Mouse (Mus musculus) kidney, embryonic 14.5 days (tissue): ENCODE data around the gene AC124108.1. TPM values are rescaled to one million over a fixed set of nuclear protein-coding genes. Genes with fewer than 3 reads are reported as not detected.

Source experiments
- ATAC-seq: fragments of 200-750 bp; cut with Nextera tagmentation; 2 replicates; pipeline ENCODE4 v1.8.0; 2017; ENCODE audit warnings: moderate number of reproducible peaks, mild to moderate bottlenecking, moderate TSS enrichment, moderate library complexity; ENCODE audit not compliant: low FRiP score, low TSS enrichment
- H3K27ac ChIP-seq: fragments of 300-500 bp; sonication (generic); 2 replicates; pipeline ENCODE4 v1.5.1; 2014; ENCODE audit warnings: low read depth, mild to moderate bottlenecking, low read length, moderate library complexity, mixed read lengths
- H3K27me3 ChIP-seq: fragments of 300-500 bp; sonication (generic); 2 replicates; pipeline ENCODE4 v1.6.1; 2014; ENCODE audit warnings: mild to moderate bottlenecking, low read length; ENCODE audit not compliant: control insufficient read depth, insufficient read depth
- H3K36me3 ChIP-seq: fragments of 300-500 bp; sonication (generic); 2 replicates; pipeline ENCODE4 v1.6.1; 2014; ENCODE audit warnings: low read length, mixed read lengths; ENCODE audit not compliant: control insufficient read depth, insufficient read depth
- H3K4me1 ChIP-seq: fragments of 300-500 bp; sonication (generic); 2 replicates; pipeline ENCODE4 v1.6.1; 2014; ENCODE audit warnings: low read length, mixed read lengths; ENCODE audit not compliant: control insufficient read depth, insufficient read depth
- H3K4me2 ChIP-seq: fragments of 300-500 bp; sonication (generic); replicated peaks from 2 replicates; pipeline ENCODE4 v1.6.1; 2014; ENCODE audit warnings: low read depth, mild to moderate bottlenecking, low read length
- H3K4me3 ChIP-seq: fragments of 300-500 bp; sonication (generic); 2 replicates; pipeline ENCODE4 v1.5.1; 2014; ENCODE audit warnings: mild to moderate bottlenecking, low read length
- H3K9ac ChIP-seq: fragments of 300-500 bp; sonication (generic); 2 replicates; pipeline ENCODE4 v1.6.1; 2014; ENCODE audit warnings: low read depth, mild to moderate bottlenecking, low read length, moderate library complexity
- H3K9me3 ChIP-seq: fragments of 300-500 bp; sonication (generic); 2 replicates; pipeline ENCODE4 v1.6.1; 2016; ENCODE audit warnings: low read length; ENCODE audit not compliant: control insufficient read depth
- WGBS: fragments of 180-500 bp; shearing (Covaris S2); extraction: QIAGEN DNeasy Blood & Tissue Kit; methylation state at CpG from one replicate; pipeline ENCODE4 v1.1.7; 2014; 5-methylcytosine and 5-hydroxymethylcytosine counted together
- polyA plus RNA-seq: library from polyadenylated mRNA; unstranded; fragments of >200 nt; fragmentation: Nextera tagmentation; extraction: Ambion mirVana; gene quantifications from 2 replicates; pipeline ENCODE4 v1.2.1, GENCODE M21; 2014

The AC124108.1 gene
- 0.05 and 0.09 TPM in 2 replicates for polyA plus RNA-seq

- under 1% methylated on average over 34 of the region's 34 CpGs for WGBS
- Histone ChIP-seq H3K36me3 (no peaks in the 10 kb centered on the region), H3K9ac (peak within 1 kb of the TSS; percentile 59), H3K4me1 (peaks cover 23% of the 10 kb centered on the region), H3K27ac (no peak within 1 kb of the TSS), H3K4me2 (peak within 1 kb of the TSS; percentile 99), H3K4me3 (peak within 1 kb of the TSS; percentile 60), H3K27me3 (peaks cover 48% of the 10 kb centered on the region), H3K9me3 (no peaks in the 10 kb centered on the region)
- peak; percentile 18; the same call in 1 of the 2 replicates for ATAC-seq
These were observed at the start of gene AC124108.1, which contains the start of gene Lemd1 for GRCm38 (mm10) chr1:132191093-132191785. TSS of gene AC124108.1 (plus strand) at chr1:132191457. TSS of gene Lemd1 (plus strand) at chr1:132191431.

- Histone ChIP-seq H3K27ac (no peak overlapping the region), H3K36me3 (no peaks in the 10 kb centered on the region), H3K27me3 (0 out of 2 replicates have a peak, but pooled peaks cover 3% of the 10 kb centered on the region), H3K4me2 (no peak overlapping the region), H3K9ac (no peak overlapping the region), H3K4me3 (no peak overlapping the region), H3K9me3 (no peaks in the 10 kb centered on the region), H3K4me1 (0 out of 2 replicates have a peak, but pooled peaks cover 5% of the 10 kb centered on the region)
- no peak for ATAC-seq
- WGBS = 29% methylated on average over 13 of the region's 13 CpGs
These were observed 49.5 kb upstream of the AC124108.1 start for GRCm38 (mm10) chr1:132141753-132142152.

GRCm38 (mm10) chr1:132143079-132143478 lies 48.2 kb upstream of the AC124108.1 start:
- Histone ChIP-seq H3K27me3 (0 out of 2 replicates have a peak, but pooled peaks cover 2% of the 10 kb centered on the region), H3K9ac (no peak overlapping the region), H3K4me2 (no peak overlapping the region), H3K4me1 (0 out of 2 replicates have a peak, but pooled peaks cover 5% of the 10 kb centered on the region), H3K9me3 (no peaks in the 10 kb centered on the region), H3K4me3 (no peak overlapping the region), H3K36me3 (no peaks in the 10 kb centered on the region), H3K27ac (no peak overlapping the region)
- 69% methylated on average over 5 of the region's 5 CpGs for WGBS
- no peak for ATAC-seq

GRCm38 (mm10) chr1:132143730-132144129 lies 47.5 kb upstream of the AC124108.1 start:
- Histone ChIP-seq H3K4me2 (no peak overlapping the region), H3K27ac (no peak overlapping the region), H3K36me3 (no peaks in the 10 kb centered on the region), H3K4me1 (no peaks in the 10 kb centered on the region), H3K27me3 (no peaks in the 10 kb centered on the region), H3K9me3 (no peaks in the 10 kb centered on the region), H3K9ac (no peak overlapping the region), H3K4me3 (no peak overlapping the region)
- 60% methylated on average over 4 of the region's 4 CpGs for WGBS
- no peak for ATAC-seq

GRCm38 (mm10) chr1:132144223-132144622 lies 47.0 kb upstream of the AC124108.1 start:
- Histone ChIP-seq H3K9me3 (no peaks in the 10 kb centered on the region), H3K4me3 (no peak overlapping the region), H3K36me3 (no peaks in the 10 kb centered on the region), H3K4me2 (no peak overlapping the region), H3K4me1 (no peaks in the 10 kb centered on the region), H3K27me3 (no peaks in the 10 kb centered on the region), H3K9ac (no peak overlapping the region), H3K27ac (no peak overlapping the region)
- no peak for ATAC-seq
- WGBS = 48% methylated on average over 2 of the region's 2 CpGs

GRCm38 (mm10) chr1:132144837-132145236 lies 46.4 kb upstream of the AC124108.1 start:
- Histone ChIP-seq H3K36me3 (no peaks in the 10 kb centered on the region), H3K9me3 (no peaks in the 10 kb centered on the region), H3K9ac (no peak overlapping the region), H3K27ac (no peak overlapping the region), H3K27me3 (no peaks in the 10 kb centered on the region), H3K4me1 (no peaks in the 10 kb centered on the region; the same call in 1 of the 2 replicates), H3K4me3 (no peak overlapping the region), H3K4me2 (no peak overlapping the region)
- WGBS = 74% methylated on average over 3 of the region's 3 CpGs
- no peak for ATAC-seq

GRCm38 (mm10) chr1:132145973-132146685 lies 45.1 kb upstream of the AC124108.1 start:
- Histone ChIP-seq H3K9me3 (no peaks in the 10 kb centered on the region), H3K4me3 (no peak overlapping the region), H3K36me3 (no peaks in the 10 kb centered on the region), H3K9ac (no peak overlapping the region), H3K27ac (no peak overlapping the region), H3K27me3 (no peaks in the 10 kb centered on the region), H3K4me2 (no peak overlapping the region), H3K4me1 (no peaks in the 10 kb centered on the region; the same call in 1 of the 2 replicates)
- no peak for ATAC-seq
- 89% methylated on average over 8 of the region's 8 CpGs for WGBS

- Histone ChIP-seq H3K36me3 (no peaks in the 10 kb centered on the region), H3K4me3 (no peak overlapping the region), H3K4me2 (no peak overlapping the region), H3K27me3 (no peaks in the 10 kb centered on the region), H3K9ac (no peak overlapping the region), H3K9me3 (no peaks in the 10 kb centered on the region), H3K4me1 (peaks cover 6% of the 10 kb centered on the region; the same call in 1 of the 2 replicates), H3K27ac (no peak overlapping the region)
- ATAC-seq = no peak
- WGBS = 79% methylated on average over 2 of the region's 2 CpGs
These were observed 41.8 kb upstream of the AC124108.1 start for GRCm38 (mm10) chr1:132149410-132149809.

GRCm38 (mm10) chr1:132150171-132150570 lies 41.1 kb upstream of the AC124108.1 start:
- no peaks in the 10 kb centered on the region for H3K27me3 ChIP-seq
- H3K27ac ChIP-seq = no peak overlapping the region
- no peak overlapping the region for H3K4me3 ChIP-seq
- WGBS = 47% methylated on average over 1 of the region's 1 CpGs
- H3K4me1 ChIP-seq = peaks cover 6% of the 10 kb centered on the region; the same call in 1 of the 2 replicates
- ATAC-seq = no peak
- no peaks in the 10 kb centered on the region for H3K9me3 ChIP-seq
- H3K4me2 ChIP-seq = no peak overlapping the region
- H3K36me3 ChIP-seq = no peaks in the 10 kb centered on the region
- H3K9ac ChIP-seq = 0 out of 2 replicates have a peak overlapping the region, but pooled peaks have one; percentile 19
